Mouse (Mus musculus): Measurements from ENCODE around the gene Nfatc2ip. TPM values are rescaled to one million over a fixed set of nuclear protein-coding genes. Genes with fewer than 3 reads are reported as not detected.

Gene Nfatc2ip
- polyA plus RNA-seq, 1 experiment from 2014 or later, result 3.5 TPM

GRCm38 (mm10) chr7:126434726-126435125, 38.2 kb upstream of the Nfatc2ip start:
- no peak overlapping the region for H3K4me3 ChIP-seq (ENCODE audit: low read depth, low read length)
- WGBS, result 86% methylated on average over 7 of the region's 7 CpGs
- peaks cover 1% of the 10 kb centered on the region; the same call in 1 of the 2 replicates for H3K4me1 ChIP-seq (ENCODE audit: control insufficient read depth, insufficient read depth, low read length)
- H3K27me3 ChIP-seq (ENCODE audit: control insufficient read depth, insufficient read depth, low read length), result no peaks in the 10 kb centered on the region
- H3K9ac ChIP-seq (replicated peaks; ENCODE audit: low read length), result no peak overlapping the region
- no peak overlapping the region for H3K27ac ChIP-seq (replicated peaks; ENCODE audit: low read depth, low read length)
- DNase-seq (ENCODE audit: low spot score), result no peak
- no peak for ATAC-seq (replicated peaks; ENCODE audit: insufficient number of reproducible peaks, low FRiP score, low TSS enrichment, low read depth)
- no peak overlapping the region for H3K4me2 ChIP-seq (ENCODE audit: low read depth, low read length)
- H3K36me3 ChIP-seq (replicated peaks; ENCODE audit: control insufficient read depth, insufficient read depth, low read depth, low read length), result no peaks in the 10 kb centered on the region
- H3K9me3 ChIP-seq (replicated peaks; ENCODE audit: control insufficient read depth, low read length), result no peaks in the 10 kb centered on the region

GRCm38 (mm10) chr7:126430167-126430566, 33.6 kb upstream of the Nfatc2ip start:
- no peak overlapping the region for H3K4me2 ChIP-seq (ENCODE audit: low read depth, low read length)
- H3K4me3 ChIP-seq (ENCODE audit: low read depth, low read length), result no peak overlapping the region
- ATAC-seq (replicated peaks; ENCODE audit: insufficient number of reproducible peaks, low FRiP score, low TSS enrichment, low read depth) (no peak), DNase-seq (ENCODE audit: low spot score) (no peak)
- H3K9me3 ChIP-seq (replicated peaks; ENCODE audit: control insufficient read depth, low read length), result no peaks in the 10 kb centered on the region
- H3K27me3 ChIP-seq (ENCODE audit: control insufficient read depth, insufficient read depth, low read length), result no peaks in the 10 kb centered on the region
- H3K27ac ChIP-seq (replicated peaks; ENCODE audit: low read depth, low read length), result no peak overlapping the region
- no peak overlapping the region; the same call in 1 of the 2 replicates for H3K9ac ChIP-seq (replicated peaks; ENCODE audit: low read length)
- H3K36me3 ChIP-seq (replicated peaks; ENCODE audit: control insufficient read depth, insufficient read depth, low read depth, low read length), result no peaks in the 10 kb centered on the region
- H3K4me1 ChIP-seq (ENCODE audit: control insufficient read depth, insufficient read depth, low read length), result peaks cover 5% of the 10 kb centered on the region; the same call in 1 of the 2 replicates

- WGBS, result 32% methylated on average over 15 of the region's 15 CpGs
- peak; percentile 10; the same call in 1 of the 2 replicates for ATAC-seq (replicated peaks; ENCODE audit: insufficient number of reproducible peaks, low FRiP score, low TSS enrichment, low read depth)
Measured at GRCm38 (mm10) chr7:126429503-126429898, 33.0 kb upstream of the Nfatc2ip start.

GRCm38 (mm10) chr7:126428631-126429502, 32.3 kb upstream of the Nfatc2ip start, which contains the start of gene Rabep2:
Rabep2 (plus strand) TSS chr7:126428759.
- Histone ChIP-seq H3K4me2 (ENCODE audit: low read depth, low read length) (peak within 1 kb of the TSS; percentile 65), H3K9me3 (replicated peaks; ENCODE audit: control insufficient read depth, low read length) (no peaks in the 10 kb centered on the region), H3K27me3 (ENCODE audit: control insufficient read depth, insufficient read depth, low read length) (no peaks in the 10 kb centered on the region), H3K4me1 (ENCODE audit: control insufficient read depth, insufficient read depth, low read length) (peaks cover 5% of the 10 kb centered on the region; the same call in 1 of the 2 replicates), H3K4me3 (ENCODE audit: low read depth, low read length) (peak within 1 kb of the TSS; percentile 76), H3K9ac (replicated peaks; ENCODE audit: low read length) (peak within 1 kb of the TSS; percentile 80), H3K27ac (replicated peaks; ENCODE audit: low read depth, low read length) (peak within 1 kb of the TSS; percentile 87), H3K36me3 (replicated peaks; ENCODE audit: control insufficient read depth, insufficient read depth, low read depth, low read length) (no peaks in the 10 kb centered on the region)
- under 1% methylated on average over 79 of the region's 82 CpGs for WGBS
- ATAC-seq (replicated peaks; ENCODE audit: insufficient number of reproducible peaks, low FRiP score, low TSS enrichment, low read depth) (peak; percentile 88), DNase-seq (ENCODE audit: low spot score) (peak; percentile 94)

More at GRCm38 (mm10) chr7:126429503-126429898, 33.0 kb upstream of the Nfatc2ip start:
- no peak for DNase-seq (ENCODE audit: low spot score)
- H3K4me1 ChIP-seq (ENCODE audit: control insufficient read depth, insufficient read depth, low read length), result peaks cover 5% of the 10 kb centered on the region; the same call in 1 of the 2 replicates
- peak overlapping the region; percentile 80 for H3K9ac ChIP-seq (replicated peaks; ENCODE audit: low read length)
- peak overlapping the region; percentile 65 for H3K4me2 ChIP-seq (ENCODE audit: low read depth, low read length)
- H3K36me3 ChIP-seq (replicated peaks; ENCODE audit: control insufficient read depth, insufficient read depth, low read depth, low read length), result no peaks in the 10 kb centered on the region
- no peak overlapping the region for H3K27ac ChIP-seq (replicated peaks; ENCODE audit: low read depth, low read length)
- H3K4me3 ChIP-seq (ENCODE audit: low read depth, low read length), result peak overlapping the region; percentile 76
- H3K9me3 ChIP-seq (replicated peaks; ENCODE audit: control insufficient read depth, low read length), result no peaks in the 10 kb centered on the region
- H3K27me3 ChIP-seq (ENCODE audit: control insufficient read depth, insufficient read depth, low read length), result no peaks in the 10 kb centered on the region

GRCm38 (mm10) chr7:126428154-126428553, 31.6 kb upstream of the Nfatc2ip start:
- Histone ChIP-seq H3K27ac (replicated peaks; ENCODE audit: low read depth, low read length) (peak overlapping the region; percentile 87), H3K36me3 (replicated peaks; ENCODE audit: control insufficient read depth, insufficient read depth, low read depth, low read length) (no peaks in the 10 kb centered on the region), H3K4me2 (ENCODE audit: low read depth, low read length) (peak overlapping the region; percentile 65), H3K27me3 (ENCODE audit: control insufficient read depth, insufficient read depth, low read length) (no peaks in the 10 kb centered on the region), H3K9me3 (replicated peaks; ENCODE audit: control insufficient read depth, low read length) (no peaks in the 10 kb centered on the region), H3K4me3 (ENCODE audit: low read depth, low read length) (peak overlapping the region; percentile 76), H3K4me1 (ENCODE audit: control insufficient read depth, insufficient read depth, low read length) (peaks cover 5% of the 10 kb centered on the region; the same call in 1 of the 2 replicates), H3K9ac (replicated peaks; ENCODE audit: low read length) (peak overlapping the region; percentile 80)
- DNase-seq (ENCODE audit: low spot score) (no peak), ATAC-seq (replicated peaks; ENCODE audit: insufficient number of reproducible peaks, low FRiP score, low TSS enrichment, low read depth) (peak; percentile 19)
- WGBS, result 20% methylated on average over 4 of the region's 4 CpGs

GRCm38 (mm10) chr7:126427323-126427860, 30.9 kb upstream of the Nfatc2ip start:
- Histone ChIP-seq H3K4me3 (ENCODE audit: low read depth, low read length) (no peak overlapping the region), H3K36me3 (replicated peaks; ENCODE audit: control insufficient read depth, insufficient read depth, low read depth, low read length) (no peaks in the 10 kb centered on the region), H3K4me2 (ENCODE audit: low read depth, low read length) (no peak overlapping the region), H3K27me3 (ENCODE audit: control insufficient read depth, insufficient read depth, low read length) (no peaks in the 10 kb centered on the region), H3K27ac (replicated peaks; ENCODE audit: low read depth, low read length) (no peak overlapping the region), H3K9me3 (replicated peaks; ENCODE audit: control insufficient read depth, low read length) (no peaks in the 10 kb centered on the region), H3K4me1 (ENCODE audit: control insufficient read depth, insufficient read depth, low read length) (peaks cover 5% of the 10 kb centered on the region; the same call in 1 of the 2 replicates), H3K9ac (replicated peaks; ENCODE audit: low read length) (no peak overlapping the region)
- DNase-seq (ENCODE audit: low spot score) (peak; percentile 18), ATAC-seq (replicated peaks; ENCODE audit: insufficient number of reproducible peaks, low FRiP score, low TSS enrichment, low read depth) (no peak)
- WGBS, result 48% methylated on average over 13 of the region's 13 CpGs

GRCm38 (mm10) chr7:126424161-126424560, 27.6 kb upstream of the Nfatc2ip start:
- H3K36me3 ChIP-seq (replicated peaks; ENCODE audit: control insufficient read depth, insufficient read depth, low read depth, low read length), result no peaks in the 10 kb centered on the region
- DNase-seq (ENCODE audit: low spot score) (no peak), ATAC-seq (replicated peaks; ENCODE audit: insufficient number of reproducible peaks, low FRiP score, low TSS enrichment, low read depth) (no peak)
- H3K9ac ChIP-seq (replicated peaks; ENCODE audit: low read length), result no peak overlapping the region
- no peaks in the 10 kb centered on the region; the same call in 1 of the 2 replicates for H3K4me1 ChIP-seq (ENCODE audit: control insufficient read depth, insufficient read depth, low read length)
- H3K9me3 ChIP-seq (replicated peaks; ENCODE audit: control insufficient read depth, low read length), result no peaks in the 10 kb centered on the region
- no peak overlapping the region for H3K27ac ChIP-seq (replicated peaks; ENCODE audit: low read depth, low read length)
- WGBS, result 88% methylated on average over 6 of the region's 6 CpGs
- H3K4me3 ChIP-seq (ENCODE audit: low read depth, low read length), result no peak overlapping the region
- H3K4me2 ChIP-seq (ENCODE audit: low read depth, low read length), result no peak overlapping the region
- H3K27me3 ChIP-seq (ENCODE audit: control insufficient read depth, insufficient read depth, low read length), result no peaks in the 10 kb centered on the region

- H3K4me1 ChIP-seq (ENCODE audit: control insufficient read depth, insufficient read depth, low read length), result no peaks in the 10 kb centered on the region
- H3K4me2 ChIP-seq (ENCODE audit: low read depth, low read length), result no peak overlapping the region
Measured at GRCm38 (mm10) chr7:126421756-126422155, 25.2 kb upstream of the Nfatc2ip start.

More at GRCm38 (mm10) chr7:126421756-126422155, 25.2 kb upstream of the Nfatc2ip start:
- Histone ChIP-seq H3K27ac (replicated peaks; ENCODE audit: low read depth, low read length) (no peak overlapping the region), H3K4me3 (ENCODE audit: low read depth, low read length) (no peak overlapping the region), H3K27me3 (ENCODE audit: control insufficient read depth, insufficient read depth, low read length) (no peaks in the 10 kb centered on the region), H3K9ac (replicated peaks; ENCODE audit: low read length) (no peak overlapping the region), H3K9me3 (replicated peaks; ENCODE audit: control insufficient read depth, low read length) (no peaks in the 10 kb centered on the region), H3K36me3 (replicated peaks; ENCODE audit: control insufficient read depth, insufficient read depth, low read depth, low read length) (no peaks in the 10 kb centered on the region)
- DNase-seq (ENCODE audit: low spot score) (no peak), ATAC-seq (replicated peaks; ENCODE audit: insufficient number of reproducible peaks, low FRiP score, low TSS enrichment, low read depth) (no peak)
- 88% methylated on average over 5 of the region's 5 CpGs for WGBS

Measured in embryonic facial prominence, embryonic 11.5 days (tissue).